Mouse (Mus musculus) heart, postnatal 0 days (tissue): ENCODE results near the gene Cd59b.

Source experiments
- CTCF ChIP-seq: IDR thresholded peaks from 2 replicates; pipeline ENCODE4 v1.5.1; 2016; ENCODE audit warnings: antibody characterized with exemption, control low read depth, low read depth
- EP300 ChIP-seq: IDR thresholded peaks from 2 replicates; pipeline ENCODE4 v1.6.1; 2016; ENCODE audit warnings: antibody characterized with exemption, low read depth

DNA sequence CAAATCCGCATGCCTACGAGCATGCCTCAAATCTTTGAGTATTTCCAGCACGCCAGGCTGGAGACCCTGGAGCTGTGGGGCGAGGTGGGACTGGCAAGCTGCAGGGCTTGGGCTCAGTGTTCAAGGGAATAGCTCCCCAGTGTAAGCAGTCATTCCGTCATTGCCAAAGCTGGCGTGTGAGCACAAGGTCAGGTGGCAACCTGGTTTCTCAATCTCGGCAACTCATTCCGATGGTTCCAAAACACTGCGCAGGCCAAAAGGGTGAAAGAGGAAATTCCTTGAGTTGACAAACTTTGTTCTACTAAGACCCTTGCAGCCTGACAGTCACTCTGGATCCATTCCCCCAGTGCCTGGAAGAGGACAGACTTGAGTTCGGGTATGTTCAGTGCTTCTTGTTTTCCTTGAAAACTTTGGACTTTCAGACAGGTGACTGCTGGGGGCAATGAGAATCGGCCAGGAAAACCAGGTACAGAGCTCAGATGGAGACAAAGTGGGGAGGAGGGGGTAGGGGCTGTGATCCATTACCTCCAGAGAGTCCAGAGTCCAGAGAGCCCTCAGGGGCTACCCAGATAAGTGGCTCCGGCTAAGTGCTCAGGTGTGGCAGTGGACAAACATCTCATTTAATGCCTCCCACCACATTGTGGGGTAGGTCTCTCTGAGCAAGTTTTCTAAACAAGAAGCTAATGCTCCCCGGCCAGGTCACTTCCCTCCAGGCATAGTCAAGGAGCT, 59.3 kb downstream of the Cd59b start:
- TF ChIP-seq CTCF (no peak), EP300 (no peak)
